Mouse (Mus musculus) myocyte (in vitro differentiated cells): ENCODE measurements around the gene Optc. TPM values are rescaled to one million over a fixed set of nuclear protein-coding genes. Genes with fewer than 3 reads are reported as not detected.

Experiments used
- H3K27me3 ChIP-seq: one replicate; pipeline ENCODE4 v1.6.1; 2011; ENCODE audit not compliant: control insufficient read depth, insufficient read depth, insufficient read length
- H3K36me3 ChIP-seq: one replicate; pipeline ENCODE4 v1.6.1; 2011; ENCODE audit not compliant: control insufficient read depth, insufficient read depth
- H3K4me2 ChIP-seq: one replicate; pipeline ENCODE4 v1.6.1; 2011; ENCODE audit warnings: low read depth, control low read depth
- H3K4me3 ChIP-seq: one replicate; pipeline ENCODE4 v1.5.1; 2011; ENCODE audit warnings: mild to moderate bottlenecking, control low read depth, moderate library complexity
- H3K79me2 ChIP-seq: one replicate; pipeline ENCODE4 v1.6.1; 2011; ENCODE audit not compliant: control insufficient read depth, insufficient read depth
- H3ac ChIP-seq: one replicate; pipeline ENCODE4 v1.6.1; 2011; ENCODE audit not compliant: control insufficient read depth, insufficient read length
- CEBPB ChIP-seq: IDR thresholded peaks from 2 replicates; pipeline ENCODE4 v1.6.1; 2011; ENCODE audit warnings: mild to moderate bottlenecking, moderate library complexity; ENCODE audit not compliant: poor library complexity, insufficient read depth, severe bottlenecking
- E2F4 ChIP-seq: IDR thresholded peaks from one replicate; pipeline ENCODE4 v1.6.1; 2011; ENCODE audit warnings: mild to moderate bottlenecking, control low read depth, moderate library complexity; ENCODE audit not compliant: insufficient read depth
- MAX ChIP-seq: IDR thresholded peaks from one replicate; pipeline ENCODE4 v1.6.1; 2011; ENCODE audit warnings: low read depth, mild to moderate bottlenecking, control low read depth
- MYOD1 ChIP-seq, 3 experiments: IDR thresholded peaks; one replicate each; pipeline ENCODE4 v1.6.1; 2011; ENCODE audit warnings: control low read depth in 2 of 3, low read depth in 2 of 3, mild to moderate bottlenecking in 2 of 3, moderate library complexity in 1 of 3; ENCODE audit not compliant: insufficient read length in 2 of 3, control insufficient read depth in 1 of 3
- MYOG ChIP-seq, 3 experiments: IDR thresholded peaks; one replicate each; pipeline ENCODE4 v1.6.1; 2011; ENCODE audit warnings: control low read depth in 2 of 3, low read depth in 2 of 3, mild to moderate bottlenecking in 2 of 3; ENCODE audit not compliant: insufficient read length in 2 of 3, control insufficient read depth in 1 of 3, insufficient read depth in 1 of 3
- POLR2A ChIP-seq: IDR thresholded peaks from one replicate; pipeline ENCODE4 v1.6.1; 2011; ENCODE audit warnings: low read depth, mild to moderate bottlenecking, control low read depth, moderate library complexity; ENCODE audit not compliant: insufficient read length
- POLR2AphosphoS2 ChIP-seq: IDR thresholded peaks from one replicate; pipeline ENCODE4 v1.6.1; 2011; ENCODE audit warnings: low read depth, control low read depth; ENCODE audit not compliant: insufficient read length
- REST ChIP-seq: IDR thresholded peaks from one replicate; pipeline ENCODE4 v1.6.1; 2011; ENCODE audit warnings: mild to moderate bottlenecking, control low read depth, moderate library complexity; ENCODE audit not compliant: insufficient read depth, insufficient read length
- SRF ChIP-seq: IDR thresholded peaks from one replicate; pipeline ENCODE4 v1.6.1; 2011; ENCODE audit warnings: low read depth; ENCODE audit not compliant: control insufficient read depth, insufficient read length
- TCF12 ChIP-seq: IDR thresholded peaks from one replicate; pipeline ENCODE4 v1.6.1; 2011; ENCODE audit warnings: mild to moderate bottlenecking, control low read depth; ENCODE audit not compliant: poor library complexity, insufficient read depth, severe bottlenecking
- TCF3 ChIP-seq: IDR thresholded peaks from one replicate; pipeline ENCODE4 v1.6.1; 2011; ENCODE audit warnings: low read depth, control low read depth; ENCODE audit not compliant: insufficient read length
- USF1 ChIP-seq: IDR thresholded peaks from one replicate; pipeline ENCODE4 v1.6.1; 2011; ENCODE audit warnings: low read depth, mild to moderate bottlenecking, control low read depth, moderate library complexity
- polyA plus RNA-seq: library from polyadenylated mRNA; unstranded; fragments of >200 nt; fragmentation: generic; extraction: Trizol; gene quantifications from one replicate; pipeline ENCODE4 v1.2.1, GENCODE M21; 2012; ENCODE audit warnings: missing spikeins

Optc gene
- polyA plus RNA-seq, 1 experiment, result 0.49 TPM

DNA sequence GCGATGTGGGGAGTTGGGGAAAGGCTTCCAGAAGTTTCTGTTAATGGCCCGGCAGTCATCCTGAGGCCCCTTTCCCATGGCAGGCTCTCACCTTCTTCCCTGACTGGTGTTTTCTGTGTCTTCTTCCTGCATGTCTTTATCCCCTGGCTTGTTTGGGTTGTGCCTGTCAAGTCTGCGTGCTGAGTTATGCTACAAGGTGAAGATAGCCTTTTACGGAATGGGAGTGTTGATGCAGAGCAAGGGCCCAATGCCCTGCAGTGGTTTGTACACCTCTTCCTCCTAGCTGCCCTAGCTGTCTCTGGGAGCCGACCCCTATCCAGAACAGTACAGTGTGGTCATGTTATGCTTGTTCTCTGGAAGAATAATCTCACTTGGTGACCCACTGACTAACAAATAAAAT, 46.8 kb downstream of the Optc start:
- Histone ChIP-seq H3K36me3 (no peaks in the 10 kb centered on the region), H3K27me3 (no peaks in the 10 kb centered on the region), H3K4me3 (no peak overlapping the region), H3K79me2 (no peaks in the 10 kb centered on the region), H3K4me2 (no peak overlapping the region), H3ac (no peak overlapping the region)
- no peak for TF ChIP-seq REST
- TF ChIP-seq USF1, result no peak
- TF ChIP-seq TCF3, result no peak
- no peak for TF ChIP-seq POLR2A
- no peak for TF ChIP-seq MYOG (IDR thresholded peaks at IDR 0.05; ENCODE audit: control insufficient read depth in 1 of 3, insufficient read depth in 1 of 3, insufficient read length in 2 of 3, low read depth in 2 of 3)
- TF ChIP-seq MYOD1 (IDR thresholded peaks at IDR 0.05; ENCODE audit: control insufficient read depth in 1 of 3, insufficient read length in 2 of 3, low read depth in 2 of 3), result no peak
- TF ChIP-seq MAX, result no peak
- no peak for TF ChIP-seq TCF12
- no peak for TF ChIP-seq SRF
- no peak for TF ChIP-seq CEBPB
- TF ChIP-seq POLR2AphosphoS2, result no peak
- TF ChIP-seq E2F4, result no peak

DNA sequence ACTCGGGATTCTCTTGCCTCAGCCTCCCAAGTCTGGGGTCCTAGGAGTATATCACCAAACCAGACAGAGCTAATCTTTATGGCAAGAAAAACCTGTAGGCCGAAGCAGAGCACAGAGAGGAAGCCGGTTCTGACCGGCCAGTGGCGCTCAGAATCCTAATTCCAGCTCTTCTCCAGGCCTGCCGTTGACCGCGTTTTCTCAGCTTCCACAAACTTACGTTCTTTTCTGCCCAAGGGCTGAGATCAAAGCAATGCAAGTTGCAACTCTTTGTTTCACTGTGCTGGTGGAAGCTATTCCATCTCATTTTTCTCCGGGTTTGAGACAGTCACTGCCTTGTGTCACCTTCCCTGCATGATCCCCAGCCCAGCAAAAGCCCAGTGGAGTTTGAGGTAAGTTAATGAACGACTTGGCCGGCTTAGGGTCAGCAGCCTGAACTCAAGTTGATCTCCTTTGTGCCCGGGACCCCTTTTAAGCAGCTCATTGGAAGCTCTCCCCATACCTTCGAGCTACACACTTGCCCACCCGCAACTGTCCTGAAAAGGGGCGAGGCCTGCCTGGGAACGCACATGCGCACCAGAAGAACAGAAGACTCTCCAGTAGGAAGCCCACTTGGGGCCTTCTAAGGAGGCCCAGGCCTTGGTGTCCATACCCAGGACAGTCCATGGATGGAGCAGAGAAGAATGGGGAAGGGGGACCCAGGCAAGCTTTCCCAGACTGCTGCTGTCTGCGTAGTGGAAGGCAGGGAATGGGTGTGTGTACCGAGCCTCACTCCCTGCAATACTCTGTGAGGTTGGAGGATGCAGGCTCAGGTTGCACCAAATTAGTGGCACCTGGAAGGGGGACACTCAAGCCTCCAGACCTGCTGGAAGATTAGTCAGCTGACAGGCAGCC, 47.7 kb downstream of the Optc start:
- TF ChIP-seq REST (no peak), MYOD1 (IDR thresholded peaks at IDR 0.05; ENCODE audit: control insufficient read depth in 1 of 3, insufficient read length in 2 of 3, low read depth in 2 of 3) (no peak), MYOG (IDR thresholded peaks at IDR 0.05; ENCODE audit: control insufficient read depth in 1 of 3, insufficient read depth in 1 of 3, insufficient read length in 2 of 3, low read depth in 2 of 3) (no peak), E2F4 (no peak), MAX (no peak), TCF3 (no peak), POLR2A (no peak), SRF (no peak), POLR2AphosphoS2 (no peak)
- Histone ChIP-seq H3K27me3 (no peaks in the 10 kb centered on the region), H3K79me2 (no peaks in the 10 kb centered on the region), H3K4me3 (no peak overlapping the region), H3K36me3 (no peaks in the 10 kb centered on the region), H3K4me2 (no peak overlapping the region), H3ac (no peak overlapping the region)

DNA sequence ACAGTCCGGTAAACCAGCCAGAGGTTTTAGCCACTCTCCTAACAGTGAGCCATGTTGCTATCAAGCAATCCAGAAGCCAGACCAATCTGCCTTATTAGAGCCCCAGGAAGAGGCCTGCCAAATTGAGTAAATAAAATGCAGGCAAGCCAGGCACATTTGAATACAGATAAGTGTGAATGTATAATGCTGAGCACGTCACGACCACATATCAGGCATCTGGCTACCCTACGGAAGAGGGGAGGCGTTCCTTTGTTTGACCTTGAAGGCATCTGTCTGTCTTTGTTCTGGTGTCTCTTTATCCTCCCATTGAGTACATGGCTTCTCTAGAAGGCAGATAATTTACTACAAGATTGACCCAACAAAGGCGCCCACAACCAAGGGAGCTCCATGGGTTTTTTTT, 48.5 kb downstream of the Optc start:
- Histone ChIP-seq H3K27me3 (no peaks in the 10 kb centered on the region), H3K4me2 (no peak overlapping the region), H3K36me3 (no peaks in the 10 kb centered on the region), H3ac (no peak overlapping the region), H3K79me2 (no peaks in the 10 kb centered on the region), H3K4me3 (no peak overlapping the region)
- TF ChIP-seq TCF12, result no peak
- no peak for TF ChIP-seq POLR2A
- no peak for TF ChIP-seq SRF
- TF ChIP-seq TCF3, result no peak
- no peak for TF ChIP-seq MYOG (IDR thresholded peaks at IDR 0.05; ENCODE audit: control insufficient read depth in 1 of 3, insufficient read depth in 1 of 3, insufficient read length in 2 of 3, low read depth in 2 of 3)
- TF ChIP-seq MAX, result no peak

DNA sequence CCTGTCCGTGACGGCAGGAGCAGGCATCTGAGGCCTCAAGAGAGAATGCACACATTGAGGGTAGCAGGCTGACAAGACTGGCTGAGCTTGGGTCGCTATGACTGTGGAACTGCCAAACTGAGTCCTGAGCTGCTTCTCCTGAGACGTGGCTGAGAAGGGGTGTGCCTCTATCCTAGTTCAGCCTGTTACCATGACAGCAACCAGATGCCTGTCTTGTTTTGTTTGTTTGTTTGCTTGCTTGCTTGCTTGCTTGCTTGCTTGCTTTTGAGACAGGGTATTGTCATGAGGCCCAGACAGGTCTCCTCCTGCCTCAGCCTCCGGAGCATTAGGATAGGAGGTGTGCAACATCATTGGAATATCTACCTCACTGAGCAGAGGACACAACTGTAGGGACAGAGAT, 50.0 kb downstream of the Optc start:
- Histone ChIP-seq H3K36me3 (no peaks in the 10 kb centered on the region), H3ac (no peak overlapping the region), H3K27me3 (no peaks in the 10 kb centered on the region), H3K4me3 (no peak overlapping the region), H3K79me2 (no peaks in the 10 kb centered on the region), H3K4me2 (no peak overlapping the region)
- no peak for TF ChIP-seq SRF
- TF ChIP-seq MYOG (IDR thresholded peaks at IDR 0.05; ENCODE audit: control insufficient read depth in 1 of 3, insufficient read depth in 1 of 3, insufficient read length in 2 of 3, low read depth in 2 of 3), result no peak
- TF ChIP-seq USF1, result no peak
- TF ChIP-seq TCF12, result no peak
- no peak for TF ChIP-seq POLR2AphosphoS2
- TF ChIP-seq E2F4, result no peak

DNA sequence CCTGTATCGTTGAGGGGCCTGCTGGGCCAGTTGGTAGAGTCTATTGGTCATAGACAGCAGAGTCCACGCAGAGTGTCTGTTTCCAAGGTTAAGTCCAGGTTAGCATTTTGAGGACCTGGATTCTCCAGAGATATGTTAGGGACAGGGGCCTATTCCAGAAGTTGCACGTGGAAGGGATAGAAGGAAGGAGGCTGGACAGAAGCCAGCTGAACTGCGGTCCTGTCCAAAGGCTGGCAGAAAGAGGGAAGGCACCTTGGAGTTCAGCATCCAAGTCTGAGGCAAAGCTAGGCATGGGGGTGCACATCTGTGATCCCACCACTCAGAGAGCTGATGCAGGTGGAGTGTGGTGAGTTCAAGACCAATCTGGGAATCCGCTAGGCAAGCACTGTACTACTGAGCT, 50.6 kb downstream of the Optc start:
- TF ChIP-seq MYOD1 (IDR thresholded peaks at IDR 0.05; ENCODE audit: control insufficient read depth in 1 of 3, insufficient read length in 2 of 3, low read depth in 2 of 3) (no peak), REST (no peak), SRF (no peak), MYOG (IDR thresholded peaks at IDR 0.05; ENCODE audit: control insufficient read depth in 1 of 3, insufficient read depth in 1 of 3, insufficient read length in 2 of 3, low read depth in 2 of 3) (no peak), TCF3 (no peak), TCF12 (no peak), POLR2A (no peak), CEBPB (no peak), POLR2AphosphoS2 (no peak)
- Histone ChIP-seq H3ac (no peak overlapping the region), H3K27me3 (no peaks in the 10 kb centered on the region), H3K79me2 (no peaks in the 10 kb centered on the region), H3K4me2 (no peak overlapping the region), H3K4me3 (no peak overlapping the region), H3K36me3 (no peaks in the 10 kb centered on the region)
